Comparison of ENCODE assay signal across 23 mouse cellular contexts in the genomic region with DNA sequence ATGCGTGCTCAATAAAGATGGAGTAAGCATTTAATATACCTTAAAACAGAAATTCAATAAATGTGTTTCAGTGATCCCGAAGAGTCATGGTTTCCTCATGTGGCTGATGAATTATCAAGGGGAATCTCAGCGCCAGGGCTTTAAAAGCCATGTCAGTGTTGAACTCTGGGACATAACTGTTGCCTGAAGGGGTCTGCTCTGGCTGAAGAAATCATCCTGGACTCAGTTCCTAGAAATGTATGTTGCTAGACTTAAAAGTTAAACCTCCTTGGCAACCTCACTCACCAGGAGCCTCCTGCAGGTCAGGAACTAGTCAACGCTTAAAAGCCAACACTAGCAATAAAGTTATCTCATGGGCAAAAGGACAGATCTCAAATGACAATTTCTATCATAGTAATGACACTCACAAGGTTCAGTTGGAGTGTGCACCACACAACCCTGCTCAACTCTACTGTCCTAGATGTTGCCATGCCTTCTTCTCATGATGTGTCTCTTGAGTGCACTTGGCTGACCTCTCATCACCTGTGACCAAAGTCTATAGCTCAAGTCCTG. TPM values are rescaled to one million over a fixed set of nuclear protein-coding genes. Genes with fewer than 3 reads are reported as not detected.
"Had no signal": no experiment of that assay in that cellular context is flagged by ENCODE, and none has a peak within 500 bp of the region (broad histone marks: within the 10 kb centered on the region; RNA-seq: fewer than 3 reads in every experiment).

No protein-coding gene starts in this region.

- H3K36me3 ChIP-seq: limb, embryonic 10.5 days; limb, embryonic 13.5 days; liver, embryonic 12.5 days; liver, embryonic 15.5 days; lung, embryonic 15.5 days; neural tube, embryonic 12.5 days; stomach, embryonic 15.5 days had no signal

- H3K27me3 ChIP-seq: limb, embryonic 13.5 days; liver, embryonic 12.5 days; liver, embryonic 15.5 days; lung, embryonic 15.5 days; neural tube, embryonic 12.5 days; stomach, embryonic 15.5 days had no signal

- H3K4me3 ChIP-seq: layer of hippocampus, adult 2 months; limb, embryonic 10.5 days; limb, embryonic 13.5 days; liver, embryonic 12.5 days; liver, embryonic 15.5 days; lung, embryonic 15.5 days; neural tube, embryonic 12.5 days; stomach, embryonic 15.5 days had no signal

- DNase-seq: kidney, adult 9 months; kidney, postnatal 25 days; layer of hippocampus, adult 9-11 months; liver; lung, adult 18-20 months; lung, postnatal 10 days; lung, postnatal 36 days; midbrain, embryonic 14.5 days; retina, postnatal 1 day; right cerebral cortex, postnatal 25 days; spleen, adult 18-20 months; thymus, postnatal 36 days had no signal

- H3K27ac ChIP-seq: kidney, postnatal 0 days; layer of hippocampus, adult 2 months; limb, embryonic 10.5 days; limb, embryonic 13.5 days; liver, embryonic 12.5 days; liver, embryonic 15.5 days; lung, embryonic 15.5 days; neural tube, embryonic 12.5 days; stomach, embryonic 15.5 days had no signal

- H3K4me1 ChIP-seq: limb, embryonic 10.5 days; limb, embryonic 13.5 days; liver, embryonic 12.5 days; liver, embryonic 15.5 days; lung, embryonic 15.5 days; neural tube, embryonic 12.5 days; stomach, embryonic 15.5 days had no signal

- H3K4me2 ChIP-seq: limb, embryonic 13.5 days; liver, embryonic 12.5 days; liver, embryonic 15.5 days; lung, embryonic 15.5 days; midbrain, embryonic 11.5 days; neural tube, embryonic 12.5 days; stomach, embryonic 15.5 days had no signal

- H3K9me3 ChIP-seq: limb, embryonic 10.5 days; limb, embryonic 13.5 days; liver, embryonic 12.5 days; liver, embryonic 15.5 days; lung, embryonic 15.5 days; neural tube, embryonic 12.5 days; stomach, embryonic 15.5 days had no signal

- ATAC-seq: liver, embryonic 12.5 days had no signal

- H3K9ac ChIP-seq: limb, embryonic 13.5 days; liver, embryonic 12.5 days; liver, embryonic 15.5 days; lung, embryonic 15.5 days; neural tube, embryonic 12.5 days; stomach, embryonic 15.5 days had no signal

RNA-seq across cellular contexts. Expression of gene Zfp385b, which starts 50.4 kb away (rescaled TPM):
- total RNA-seq: megakaryocyte progenitor cell, adult 5-6 weeks had no signal
